Mouse (Mus musculus) liver, postnatal 0 days (tissue): Measurements from ENCODE around the gene Hps3. TPM values are rescaled to one million over a fixed set of nuclear protein-coding genes. Genes with fewer than 3 reads are reported as not detected.

ENCODE experiments used
- ATAC-seq: fragments of 200-750 bp; cut with Nextera tagmentation; 2 replicates; pipeline ENCODE4 v1.8.0; 2017; ENCODE audit warnings: mild to moderate bottlenecking, moderate library complexity
- DNase-seq: peaks from one replicate; pipeline ENCODE4 v3.0.0-alpha.2; 2016
- H3K27ac ChIP-seq: fragments of 300-500 bp; sonication (generic); 2 replicates; pipeline ENCODE4 v1.5.1; 2014; ENCODE audit warnings: antibody characterized with exemption, moderate library complexity, mild to moderate bottlenecking, low read depth
- H3K27me3 ChIP-seq: fragments of 300-500 bp; sonication (generic); 2 replicates; pipeline ENCODE4 v1.6.1; 2014; ENCODE audit warnings: low read length, control low read depth, mixed read lengths; ENCODE audit not compliant: insufficient read depth
- H3K36me3 ChIP-seq: fragments of 300-500 bp; sonication (generic); replicated peaks from 2 replicates; pipeline ENCODE4 v1.6.1; 2014; ENCODE audit warnings: mild to moderate bottlenecking, control low read depth, low read length, moderate library complexity, mixed read lengths; ENCODE audit not compliant: insufficient read depth
- H3K4me1 ChIP-seq: fragments of 300-500 bp; sonication (generic); 2 replicates; pipeline ENCODE4 v1.6.1; 2014; ENCODE audit warnings: antibody characterized with exemption, mild to moderate bottlenecking, control low read depth; ENCODE audit not compliant: insufficient read depth
- H3K4me2 ChIP-seq: fragments of 300-500 bp; sonication (generic); 2 replicates; pipeline ENCODE4 v1.6.1; 2014; ENCODE audit warnings: low read depth, mild to moderate bottlenecking, low read length, moderate library complexity, mixed read lengths
- H3K4me3 ChIP-seq: fragments of 300-500 bp; sonication (generic); 2 replicates; pipeline ENCODE4 v1.5.1; 2014; ENCODE audit warnings: low read depth, low read length
- H3K9ac ChIP-seq: fragments of 300-500 bp; sonication (generic); replicated peaks from 2 replicates; pipeline ENCODE4 v1.6.1; 2014; ENCODE audit warnings: mild to moderate bottlenecking, moderate library complexity
- H3K9me3 ChIP-seq: fragments of 300-500 bp; sonication (generic); 2 replicates; pipeline ENCODE4 v1.6.1; 2016; ENCODE audit warnings: mild to moderate bottlenecking, control low read depth, low read length, mixed read lengths
- CTCF ChIP-seq: sonication (generic); IDR thresholded peaks from 2 replicates; pipeline ENCODE4 v1.5.1; 2016; ENCODE audit warnings: antibody characterized with exemption, low read depth
- EP300 ChIP-seq: IDR thresholded peaks from 2 replicates; pipeline ENCODE4 v1.6.1; 2016; ENCODE audit warnings: antibody characterized with exemption, low read depth, mild to moderate bottlenecking
- WGBS: fragments of 180-500 bp; shearing (Covaris S2); extraction: QIAGEN DNeasy Blood & Tissue Kit; methylation state at CpG from one replicate; pipeline ENCODE4 v1.1.7; 2014; ENCODE audit not compliant: insufficient replicate concordance; 5-methylcytosine and 5-hydroxymethylcytosine counted together
- polyA plus RNA-seq: library from polyadenylated mRNA; unstranded; fragments of >200 nt; fragmentation: Nextera tagmentation; extraction: Ambion mirVana; gene quantifications from 2 replicates; pipeline ENCODE4 v1.2.1, GENCODE M21; 2015

Hps3 gene
- polyA plus RNA-seq, 1 experiment from 2014 or later = 5.4 TPM

DNA sequence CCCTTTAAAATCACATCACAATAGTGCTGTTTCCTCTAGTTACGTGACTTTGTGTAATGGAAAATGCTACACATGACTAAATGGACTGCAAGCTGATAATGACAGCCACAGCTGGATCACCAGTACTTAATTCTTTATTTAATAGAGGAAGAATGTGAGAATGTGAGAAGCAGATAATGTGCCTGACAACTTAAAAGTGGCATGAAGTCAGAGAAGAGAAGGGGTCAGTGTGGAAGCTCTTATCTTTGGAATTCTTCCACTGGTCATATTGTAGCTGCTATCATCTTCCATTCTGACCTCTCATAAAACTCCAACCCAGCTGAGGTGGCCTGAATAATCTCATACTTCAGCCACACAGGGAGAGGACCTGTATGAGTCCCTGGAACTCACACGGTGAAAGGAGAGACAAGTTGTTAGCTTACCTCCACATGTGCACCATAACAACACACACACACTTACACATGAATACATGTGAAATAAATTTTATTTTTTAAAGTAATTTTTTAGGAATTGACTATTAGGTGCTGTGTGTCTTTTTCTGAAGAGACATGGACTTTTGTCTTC, 70.4 kb downstream of the Hps3 start:
- 65% methylated on average over 2 of the region's 2 CpGs for WGBS

DNA sequence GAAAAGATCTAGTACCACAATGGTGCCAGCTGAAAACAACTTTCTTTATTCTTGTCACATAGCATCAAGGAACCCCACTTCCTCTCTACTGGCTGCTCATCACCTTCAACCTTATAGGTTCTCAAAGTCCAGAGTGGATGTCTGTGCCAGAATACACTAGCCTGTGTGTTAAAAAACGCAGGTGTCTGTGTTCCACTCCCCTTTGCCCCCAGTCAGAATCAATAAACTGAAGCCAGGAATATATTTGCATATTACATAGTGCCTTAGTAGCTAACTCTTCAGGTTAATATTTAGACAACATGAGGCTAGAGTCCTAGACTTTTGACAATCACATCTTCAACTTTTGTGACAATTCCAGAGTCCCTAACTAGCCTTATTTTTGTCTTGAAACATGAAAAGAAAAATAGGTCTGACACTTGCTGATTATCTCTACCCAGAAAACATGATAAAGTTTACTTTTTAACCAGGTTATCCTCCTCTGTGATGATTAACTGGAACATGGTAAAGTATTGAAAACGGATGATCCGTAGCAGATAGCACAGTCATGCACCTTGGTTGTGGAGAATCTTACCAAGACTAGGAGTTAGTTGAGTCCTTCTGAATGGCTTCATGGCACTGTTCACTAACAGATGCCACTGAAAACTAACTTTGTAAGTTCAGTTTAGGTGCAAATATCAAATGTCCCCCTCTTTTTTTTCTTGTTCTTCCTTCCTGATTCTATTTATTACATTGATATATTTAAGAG, 72.2 kb downstream of the Hps3 start:
- H3K4me3 ChIP-seq = no peak overlapping the region
- peaks cover 17% of the 10 kb centered on the region for H3K4me1 ChIP-seq
- H3K4me2 ChIP-seq = no peak overlapping the region
- 45% methylated on average over 3 of the region's 3 CpGs for WGBS
- H3K27ac ChIP-seq = peak overlapping the region; percentile 86
- no peak for DNase-seq
- peak; percentile 84 for ATAC-seq
- TF ChIP-seq EP300 (peak; percentile 74; the same call in 1 of the 2 replicates), CTCF (no peak)
- H3K36me3 ChIP-seq = peaks cover 5% of the 10 kb centered on the region; the same call in 1 of the 2 replicates
- H3K9me3 ChIP-seq = no peaks in the 10 kb centered on the region
- H3K9ac ChIP-seq = no peak overlapping the region; the same call in 1 of the 2 replicates
- H3K27me3 ChIP-seq = no peaks in the 10 kb centered on the region

More for the DNA sequence above, 70.4 kb downstream of the Hps3 start:
- Histone ChIP-seq H3K9me3 (no peaks in the 10 kb centered on the region), H3K4me1 (peaks cover 17% of the 10 kb centered on the region), H3K27ac (peak overlapping the region; percentile 66), H3K9ac (peak overlapping the region; percentile 26), H3K36me3 (peaks cover 5% of the 10 kb centered on the region; the same call in 1 of the 2 replicates), H3K4me3 (no peak overlapping the region), H3K27me3 (no peaks in the 10 kb centered on the region), H3K4me2 (no peak overlapping the region)
- no peak for DNase-seq
- ATAC-seq = no peak
- no peak for TF ChIP-seq CTCF
- TF ChIP-seq EP300 = no peak

DNA sequence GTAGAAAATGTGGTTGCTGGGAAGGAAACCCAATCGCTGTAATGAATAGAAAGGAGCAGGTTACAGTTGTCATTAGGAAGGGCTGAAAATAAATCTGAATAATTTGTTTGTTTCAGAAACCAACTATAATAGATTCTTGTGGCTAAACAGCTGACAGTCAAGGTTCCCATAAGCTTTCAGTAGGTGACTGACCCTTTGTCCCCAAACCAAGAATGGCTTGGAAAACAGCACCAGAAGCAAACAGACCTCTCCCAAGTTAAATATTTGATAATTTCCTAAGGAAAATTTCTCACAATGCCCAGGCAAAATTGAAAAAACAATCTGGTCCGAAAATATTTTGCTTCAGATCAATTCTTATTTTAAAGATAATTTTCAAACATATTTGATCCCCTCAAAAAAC, 73.8 kb downstream of the Hps3 start:
- H3K9ac ChIP-seq = no peak overlapping the region; the same call in 1 of the 2 replicates
- H3K4me1 ChIP-seq = peaks cover 17% of the 10 kb centered on the region
- H3K27me3 ChIP-seq = no peaks in the 10 kb centered on the region
- H3K27ac ChIP-seq = peak overlapping the region; percentile 86
- no peaks in the 10 kb centered on the region for H3K9me3 ChIP-seq
- WGBS = 58% methylated on average over 2 of the region's 2 CpGs
- DNase-seq (no peak), ATAC-seq (no peak)
- peaks cover 5% of the 10 kb centered on the region; the same call in 1 of the 2 replicates for H3K36me3 ChIP-seq
- H3K4me2 ChIP-seq = peak overlapping the region; percentile 32
- no peak overlapping the region for H3K4me3 ChIP-seq
- TF ChIP-seq EP300 (no peak), CTCF (no peak)

DNA sequence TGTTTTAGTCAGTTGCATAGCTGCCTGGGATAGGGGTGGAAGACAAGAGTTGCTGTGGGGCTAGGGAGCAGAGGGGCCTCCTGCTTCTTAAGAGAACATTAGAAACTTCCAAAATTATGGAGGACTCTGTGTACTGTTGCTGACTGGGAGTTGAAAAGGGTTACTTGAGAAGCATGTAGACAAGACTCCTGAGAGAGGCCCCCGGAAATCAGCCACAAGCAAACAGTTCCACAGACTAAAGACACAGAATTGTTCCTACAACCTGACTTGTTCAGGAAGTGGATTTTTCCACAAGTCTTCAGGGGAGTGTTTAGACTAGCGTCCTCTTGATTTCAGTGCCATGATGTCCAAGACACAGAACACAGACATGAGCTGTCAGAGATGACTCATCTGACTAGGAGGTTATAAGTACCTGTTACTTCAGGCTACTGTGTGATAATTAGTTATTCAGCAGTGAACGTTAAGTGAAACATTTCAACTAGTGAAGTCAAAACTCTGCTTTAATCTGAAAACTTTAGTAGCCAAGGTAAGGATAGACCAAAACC, 74.5 kb downstream of the Hps3 start:
- Histone ChIP-seq H3K9ac (no peak overlapping the region; the same call in 1 of the 2 replicates), H3K27ac (peak overlapping the region; percentile 86), H3K36me3 (0 out of 2 replicates have a peak, but pooled peaks cover 2% of the 10 kb centered on the region), H3K4me2 (peak overlapping the region; percentile 55; the same call in 1 of the 2 replicates), H3K4me1 (peaks cover 17% of the 10 kb centered on the region), H3K27me3 (no peaks in the 10 kb centered on the region), H3K4me3 (no peak overlapping the region), H3K9me3 (no peaks in the 10 kb centered on the region)
- DNase-seq (no peak), ATAC-seq (no peak)
- WGBS = 61% methylated on average over 3 of the region's 3 CpGs
- TF ChIP-seq CTCF = no peak
- TF ChIP-seq EP300 = no peak

DNA sequence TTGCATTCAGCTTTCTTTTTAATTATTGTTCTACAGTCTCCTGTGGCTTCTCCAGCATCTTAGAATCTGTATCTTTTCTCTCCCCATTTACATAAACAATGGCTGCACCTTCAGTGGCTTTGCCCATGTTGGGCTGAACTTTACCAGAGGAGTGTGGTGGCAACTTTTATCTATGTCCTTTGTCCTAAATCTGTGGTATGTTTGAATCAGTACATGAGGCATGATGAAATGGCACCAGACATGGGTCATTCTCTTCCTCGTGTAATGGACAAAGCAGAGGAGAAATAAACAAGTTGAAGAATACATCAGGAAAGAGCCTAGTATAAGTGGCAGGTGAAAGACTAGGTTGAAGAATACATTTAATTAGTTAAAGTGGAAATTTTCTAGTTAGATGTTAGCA, 76.1 kb downstream of the Hps3 start:
- ATAC-seq (peak; percentile 36; the same call in 1 of the 2 replicates), DNase-seq (no peak)
- Histone ChIP-seq H3K9ac (peak overlapping the region; percentile 54), H3K4me3 (peak overlapping the region; percentile 11), H3K27ac (peak overlapping the region; percentile 86), H3K36me3 (no peaks in the 10 kb centered on the region), H3K9me3 (no peaks in the 10 kb centered on the region), H3K4me1 (peaks cover 16% of the 10 kb centered on the region), H3K27me3 (no peaks in the 10 kb centered on the region), H3K4me2 (peak overlapping the region; percentile 55)
- TF ChIP-seq CTCF = no peak
- WGBS = 44% methylated on average over 1 of the region's 1 CpGs

DNA sequence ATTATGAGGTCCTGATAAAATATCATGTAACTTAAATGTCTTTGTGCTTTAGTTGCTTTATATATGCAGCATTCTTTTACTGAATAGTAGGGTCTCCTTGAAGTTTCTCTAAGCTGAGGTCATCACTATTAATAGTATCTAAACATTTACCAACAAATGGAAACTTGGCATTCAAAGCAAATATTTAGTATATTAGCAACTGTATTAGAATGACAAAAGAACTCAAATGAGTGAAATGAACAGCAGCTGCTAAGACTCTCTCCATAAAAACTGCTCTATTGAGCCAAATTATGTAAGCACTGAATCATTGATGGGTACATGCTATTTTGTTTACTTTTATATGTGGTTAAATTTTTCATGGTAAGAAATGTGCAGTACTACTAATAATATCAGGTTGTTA, 77.1 kb downstream of the Hps3 start:
- DNase-seq = no peak
- Histone ChIP-seq H3K36me3 (no peaks in the 10 kb centered on the region), H3K27ac (peak overlapping the region; percentile 82), H3K4me1 (peaks cover 15% of the 10 kb centered on the region), H3K9me3 (no peaks in the 10 kb centered on the region), H3K4me2 (peak overlapping the region; percentile 55), H3K27me3 (no peaks in the 10 kb centered on the region), H3K9ac (peak overlapping the region; percentile 28; the same call in 1 of the 2 replicates), H3K4me3 (peak overlapping the region; percentile 26)
- no peak for TF ChIP-seq EP300
- TF ChIP-seq CTCF = no peak
- no peak for ATAC-seq
